Mouse (Mus musculus) 416B (cell line): ENCODE measurements around the gene Usp33.

Source experiments
- DNase-seq: peaks from one replicate; pipeline ENCODE4 v3.0.0; 2011; ENCODE audit warnings: low read depth

Usp33 gene

DNA sequence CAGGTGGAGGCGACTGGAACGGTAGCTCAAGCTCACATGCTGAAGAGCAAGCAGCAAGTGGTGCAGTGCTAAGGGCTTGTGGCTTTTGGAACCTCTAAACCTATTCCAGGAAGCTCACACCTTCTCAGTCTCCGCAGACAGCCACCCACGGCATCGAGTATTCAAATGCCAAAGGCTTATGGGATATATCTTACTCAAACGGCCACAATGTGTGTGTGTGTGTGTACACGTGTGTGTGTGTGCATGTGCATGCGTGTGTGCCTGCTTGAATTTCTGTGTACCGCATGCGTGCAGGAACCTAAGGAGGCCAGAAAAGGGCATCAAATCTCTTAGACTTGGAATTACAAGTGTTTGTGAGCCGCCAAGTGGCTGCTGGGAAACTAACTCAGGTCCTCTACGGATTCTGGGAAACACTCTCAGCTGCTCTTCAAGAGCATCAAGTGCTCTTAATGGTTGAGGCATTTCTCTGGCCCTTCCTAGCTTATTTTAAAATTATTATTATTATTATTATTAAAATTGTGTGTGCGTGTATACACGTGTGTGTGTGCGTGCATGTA, 3.2 kb upstream of the Usp33 start:
- no peak for DNase-seq

DNA sequence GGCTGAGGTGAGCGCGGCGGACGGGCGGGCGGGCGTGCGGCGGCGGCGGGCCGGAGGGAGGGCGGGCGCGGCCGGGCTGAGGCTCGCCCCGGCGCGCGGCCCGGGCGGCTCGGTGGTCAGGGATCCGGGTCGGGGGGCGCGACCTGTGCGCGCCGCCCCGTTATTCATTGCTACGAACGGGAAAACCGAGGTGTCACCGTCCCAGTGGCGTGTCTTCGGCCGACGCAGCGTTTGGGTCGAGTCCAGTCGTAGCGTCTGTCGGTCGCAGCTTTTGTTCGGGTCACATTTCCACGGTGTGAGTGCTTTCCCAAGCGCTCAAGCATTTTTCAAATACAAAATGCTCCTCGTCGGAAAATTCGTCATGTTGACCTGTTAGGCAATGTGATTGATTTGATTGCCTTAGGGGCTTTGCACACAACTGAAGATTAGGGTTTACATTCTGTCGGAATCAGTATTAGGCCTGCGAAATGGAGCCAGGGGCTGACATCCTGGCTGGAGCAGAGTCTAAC, 409 bp downstream of the Usp33 start:
- peak; percentile 52 for DNase-seq

DNA sequence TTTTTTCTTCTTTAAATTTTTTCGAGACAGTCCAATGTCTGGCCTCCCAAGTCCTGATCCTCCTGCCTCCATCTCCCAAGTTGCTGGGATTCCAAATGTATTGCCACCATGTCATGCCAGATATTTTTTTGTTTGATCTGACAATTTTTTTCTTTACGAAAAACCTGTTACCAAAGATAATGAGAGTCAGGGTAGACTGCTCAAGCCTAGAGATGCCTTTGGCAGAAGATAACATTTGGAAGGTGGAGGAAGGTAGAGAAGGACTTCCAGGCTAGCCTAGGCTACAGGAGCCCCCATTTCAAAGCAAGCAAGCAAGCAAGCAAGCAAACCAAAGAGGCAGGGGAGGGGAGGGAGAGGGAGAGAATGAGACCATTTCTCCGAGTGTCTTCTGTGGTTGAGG, 949 bp downstream of the Usp33 start:
- DNase-seq = peak; percentile 35

DNA sequence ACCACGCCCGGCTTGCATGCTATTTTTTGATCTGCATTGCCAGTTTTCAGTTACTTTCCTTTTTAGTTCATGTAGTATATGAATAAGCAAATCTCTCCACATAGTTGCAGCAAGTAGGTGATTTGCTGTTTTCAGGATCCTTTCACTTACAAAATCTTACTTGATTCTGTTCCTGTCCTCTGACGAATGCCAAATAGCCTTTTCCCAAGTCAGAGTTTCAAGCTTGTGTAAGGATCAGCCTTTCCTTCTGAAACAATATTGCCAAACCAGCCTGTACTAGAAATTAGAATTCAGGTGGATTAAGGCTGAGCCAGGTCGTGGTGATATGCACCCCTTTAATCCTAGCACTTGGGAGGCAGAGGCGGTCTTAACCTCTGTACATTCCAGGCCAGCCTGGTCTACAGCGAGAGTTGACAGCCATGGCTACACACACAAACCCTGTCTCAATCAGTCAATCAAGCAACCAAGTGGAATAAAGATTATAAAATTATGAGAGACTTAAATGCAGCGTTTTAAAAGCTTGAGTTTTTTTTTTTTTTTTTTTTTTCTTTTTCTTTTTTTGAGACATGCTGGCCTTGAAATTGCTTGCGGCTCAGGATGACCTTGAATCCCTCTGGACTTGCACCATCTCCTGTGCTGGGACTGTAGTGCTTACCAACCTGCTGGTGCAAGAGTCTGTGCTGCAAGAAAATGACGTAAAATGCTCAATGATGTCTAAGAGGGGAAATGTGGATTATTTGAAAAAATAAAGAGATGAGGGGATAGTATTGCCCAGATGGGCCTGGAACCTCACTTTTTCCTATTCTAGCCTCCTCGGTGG, 1.9 kb downstream of the Usp33 start:
- peak; percentile 79 for DNase-seq

DNA sequence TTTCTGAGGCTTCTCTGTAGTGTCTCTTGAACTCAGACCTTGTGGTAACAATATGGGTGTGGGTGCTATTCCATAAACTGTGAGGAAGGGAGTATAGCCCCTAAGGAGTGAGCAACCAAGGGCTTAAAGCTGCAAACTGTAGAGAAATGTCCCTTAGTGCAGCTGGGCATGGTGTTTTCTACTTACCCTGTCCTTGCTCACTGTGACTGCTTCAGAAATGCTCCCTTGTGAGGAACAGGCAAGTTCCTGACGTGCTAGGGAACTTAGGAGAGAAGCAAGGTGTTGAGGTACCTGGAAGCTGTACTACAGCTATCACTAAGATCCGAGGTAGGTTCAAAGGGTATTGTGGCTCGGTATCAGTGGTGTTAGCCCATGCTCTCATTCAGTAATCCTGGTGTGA, 4.2 kb downstream of the Usp33 start:
- DNase-seq = no peak

DNA sequence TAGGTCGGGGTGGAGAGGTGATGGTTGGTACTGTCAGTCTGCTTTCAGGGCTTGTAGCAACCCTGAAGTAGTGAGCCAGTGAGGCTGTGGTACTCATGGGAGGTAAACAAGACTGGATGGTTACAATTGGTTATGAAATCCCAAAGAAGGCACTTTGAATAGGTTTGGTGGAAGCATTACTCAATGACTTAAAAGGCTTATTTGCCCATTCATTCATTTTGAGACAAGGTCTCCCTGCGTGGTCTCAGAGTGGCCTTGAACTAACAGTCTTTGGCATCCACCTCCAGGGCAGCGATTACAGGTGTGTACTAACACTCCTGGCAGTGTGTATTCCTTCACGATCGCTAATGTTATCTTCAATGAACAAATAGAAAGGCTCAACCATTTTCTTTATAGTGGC, 4.7 kb downstream of the Usp33 start:
- peak; percentile 11 for DNase-seq

DNA sequence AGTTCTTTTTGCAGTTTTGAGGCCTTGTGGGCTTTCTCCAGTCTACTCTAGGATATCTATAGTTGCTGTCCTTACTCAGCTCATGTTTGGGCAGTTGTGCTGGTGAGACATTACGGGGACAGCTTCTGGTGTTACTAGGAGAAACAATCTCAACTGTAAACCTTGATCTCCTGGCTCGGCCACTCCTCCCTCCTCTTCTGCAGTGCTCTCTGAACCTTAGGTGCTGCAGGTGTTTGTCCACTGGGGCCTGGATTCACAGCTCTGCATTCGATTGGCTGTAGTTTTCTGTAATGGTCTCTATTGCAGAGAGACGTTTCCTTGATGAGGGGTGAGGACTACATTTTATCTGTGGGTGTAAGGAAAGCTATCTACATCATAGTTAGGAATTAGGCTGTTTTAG, 6.0 kb downstream of the Usp33 start:
- no peak for DNase-seq

DNA sequence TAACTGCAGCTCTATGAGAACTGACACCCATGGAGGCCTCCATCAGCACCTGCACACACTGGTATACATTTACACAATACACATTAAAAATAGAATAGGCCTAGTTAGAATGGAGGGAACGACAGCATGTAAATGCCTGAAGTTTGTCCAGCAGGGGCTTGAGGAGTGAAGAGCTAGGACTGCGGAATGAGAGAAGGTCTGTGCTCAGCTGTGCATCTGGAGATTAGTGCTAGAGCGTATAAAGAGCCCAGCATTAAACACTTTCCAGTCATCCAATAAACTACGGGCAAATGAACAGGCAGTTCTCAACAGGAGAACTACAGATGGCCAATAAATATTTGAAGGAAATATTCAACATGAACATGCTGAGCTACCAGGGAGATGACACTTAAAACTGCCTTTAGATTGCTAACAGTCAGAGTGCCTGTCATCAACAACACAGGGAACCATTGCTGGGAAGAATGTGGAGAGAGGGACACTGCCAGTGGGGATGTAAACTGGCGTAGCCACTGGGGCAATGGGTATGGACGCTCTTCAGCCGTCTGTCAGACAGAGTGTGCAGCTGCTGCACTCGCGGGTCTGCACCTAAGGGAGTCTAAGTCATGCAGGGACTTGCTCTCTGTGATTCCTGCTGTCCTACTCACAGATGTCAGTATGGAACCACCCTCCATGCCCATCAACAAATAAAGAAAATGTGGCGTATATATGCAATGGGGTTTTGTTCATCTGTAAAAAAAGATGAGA, 7.3 kb downstream of the Usp33 start:
- no peak for DNase-seq

DNA sequence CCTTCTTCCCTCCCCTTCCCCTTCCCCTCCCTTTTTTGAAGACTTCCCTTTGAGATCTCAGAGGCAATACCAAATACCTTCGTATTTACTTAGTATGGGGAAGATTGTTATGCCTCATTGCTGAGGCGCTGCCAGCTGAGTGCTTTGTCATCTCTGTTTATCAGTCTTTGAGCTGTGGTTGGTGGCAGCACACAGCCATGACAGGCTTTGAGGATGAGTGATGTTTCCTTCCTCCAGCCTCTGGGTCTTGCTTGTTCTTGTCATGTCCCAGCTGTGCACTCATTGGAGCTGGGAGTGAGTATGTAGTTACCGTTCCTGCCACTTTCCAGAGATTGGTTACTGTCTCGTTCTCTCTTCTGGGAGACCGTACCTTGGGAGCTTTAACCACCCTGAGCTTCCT, 9.1 kb downstream of the Usp33 start:
- peak; percentile 90 for DNase-seq

DNA sequence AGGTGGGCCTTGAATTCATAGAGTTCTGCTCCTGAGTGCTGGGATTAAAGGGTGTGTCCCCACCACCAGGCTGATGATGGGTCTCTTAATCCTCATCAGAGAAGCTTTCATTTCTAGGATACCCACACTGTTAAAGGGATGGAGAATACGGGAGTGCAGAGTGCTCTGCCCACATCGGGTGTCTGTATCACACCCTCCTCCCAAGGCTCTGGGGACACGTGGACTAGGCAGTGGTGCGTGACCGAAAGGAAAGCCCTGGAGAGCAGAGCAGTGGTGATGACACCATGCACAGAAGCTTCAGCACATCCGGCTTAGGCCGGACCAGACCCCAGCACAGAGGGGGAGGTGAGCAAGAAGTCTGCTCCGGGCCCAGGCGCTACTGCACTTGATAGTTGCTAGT, 10.5 kb downstream of the Usp33 start:
- no peak for DNase-seq

DNA sequence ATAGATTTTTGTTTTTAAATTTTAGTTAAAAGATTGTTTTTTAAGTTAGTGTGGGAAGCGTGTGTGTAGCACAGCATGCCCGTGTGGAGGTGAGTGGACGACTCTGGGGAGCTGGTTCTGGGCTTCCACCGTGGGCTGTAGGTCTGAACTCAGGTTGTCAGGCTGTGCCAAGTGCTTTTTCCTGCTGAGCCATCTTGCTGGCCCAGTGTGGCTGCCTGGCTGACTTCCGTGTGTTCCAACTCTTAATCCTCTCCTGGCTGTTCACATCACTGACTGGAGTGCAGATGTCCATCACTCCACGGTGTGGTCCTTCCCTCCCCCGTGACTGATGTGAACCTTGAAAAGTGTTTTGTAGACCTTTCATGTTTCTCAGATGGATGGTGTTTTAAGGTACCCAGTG, 12.9 kb downstream of the Usp33 start:
- DNase-seq = no peak

DNA sequence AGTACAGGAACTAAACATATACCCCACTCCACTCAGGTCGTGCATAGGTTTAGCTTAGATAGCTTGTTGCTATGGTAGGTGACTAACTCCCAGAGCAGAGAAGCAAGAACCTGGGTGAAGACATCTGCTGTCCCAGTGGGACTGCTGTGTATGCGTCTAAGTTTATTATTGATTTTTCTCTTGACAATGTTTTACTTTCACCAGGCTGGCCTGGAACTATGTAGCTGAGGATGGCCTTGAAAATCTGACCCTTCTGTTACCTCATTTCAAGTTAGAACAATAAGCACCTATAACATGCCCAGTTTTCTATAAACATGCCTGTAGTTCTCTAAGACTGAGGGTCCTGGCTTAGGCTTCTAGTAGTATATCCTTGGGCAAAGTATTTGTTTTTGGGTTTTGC, 17.9 kb downstream of the Usp33 start:
- no peak for DNase-seq

DNA sequence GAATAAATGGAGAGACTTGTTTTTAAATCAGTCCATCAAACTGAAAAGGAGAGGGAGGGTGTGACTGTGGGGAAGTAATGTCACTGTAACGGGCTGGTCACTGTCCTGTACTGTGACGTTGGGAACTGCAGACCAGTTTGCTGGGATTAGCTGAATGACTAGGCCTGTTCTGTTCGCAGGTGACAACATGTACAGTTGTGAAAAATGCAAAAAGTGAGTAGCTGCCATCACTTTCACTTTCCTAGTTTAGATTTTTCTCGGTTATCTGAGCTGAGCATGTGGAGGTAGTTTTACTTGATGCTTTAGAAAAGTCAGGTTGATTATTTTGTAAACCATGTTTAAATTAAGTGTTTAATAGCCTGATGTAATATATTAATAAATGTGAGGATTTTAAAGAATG, 29.8 kb downstream of the Usp33 start:
- no peak for DNase-seq

DNA sequence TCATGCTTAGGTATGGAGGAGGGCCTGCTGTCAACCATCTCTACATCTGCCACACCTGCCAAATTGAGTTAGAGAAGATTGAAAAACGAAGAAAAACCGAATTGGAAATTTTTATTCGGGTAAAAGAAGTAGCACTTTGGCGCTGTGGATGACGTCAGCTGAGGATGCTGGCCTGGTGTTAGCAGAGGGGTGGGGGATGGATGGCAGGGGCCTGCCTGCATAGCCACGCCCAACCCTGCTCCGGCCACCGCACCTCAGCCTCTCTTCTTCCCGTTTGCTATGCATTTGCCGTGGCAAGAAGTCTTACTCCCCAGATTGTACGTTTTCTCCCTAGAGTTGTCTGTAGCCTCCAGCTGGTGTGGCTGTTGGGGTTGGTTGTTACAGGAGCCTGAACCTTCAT, 37.8 kb downstream of the Usp33 start:
- DNase-seq = no peak

DNA sequence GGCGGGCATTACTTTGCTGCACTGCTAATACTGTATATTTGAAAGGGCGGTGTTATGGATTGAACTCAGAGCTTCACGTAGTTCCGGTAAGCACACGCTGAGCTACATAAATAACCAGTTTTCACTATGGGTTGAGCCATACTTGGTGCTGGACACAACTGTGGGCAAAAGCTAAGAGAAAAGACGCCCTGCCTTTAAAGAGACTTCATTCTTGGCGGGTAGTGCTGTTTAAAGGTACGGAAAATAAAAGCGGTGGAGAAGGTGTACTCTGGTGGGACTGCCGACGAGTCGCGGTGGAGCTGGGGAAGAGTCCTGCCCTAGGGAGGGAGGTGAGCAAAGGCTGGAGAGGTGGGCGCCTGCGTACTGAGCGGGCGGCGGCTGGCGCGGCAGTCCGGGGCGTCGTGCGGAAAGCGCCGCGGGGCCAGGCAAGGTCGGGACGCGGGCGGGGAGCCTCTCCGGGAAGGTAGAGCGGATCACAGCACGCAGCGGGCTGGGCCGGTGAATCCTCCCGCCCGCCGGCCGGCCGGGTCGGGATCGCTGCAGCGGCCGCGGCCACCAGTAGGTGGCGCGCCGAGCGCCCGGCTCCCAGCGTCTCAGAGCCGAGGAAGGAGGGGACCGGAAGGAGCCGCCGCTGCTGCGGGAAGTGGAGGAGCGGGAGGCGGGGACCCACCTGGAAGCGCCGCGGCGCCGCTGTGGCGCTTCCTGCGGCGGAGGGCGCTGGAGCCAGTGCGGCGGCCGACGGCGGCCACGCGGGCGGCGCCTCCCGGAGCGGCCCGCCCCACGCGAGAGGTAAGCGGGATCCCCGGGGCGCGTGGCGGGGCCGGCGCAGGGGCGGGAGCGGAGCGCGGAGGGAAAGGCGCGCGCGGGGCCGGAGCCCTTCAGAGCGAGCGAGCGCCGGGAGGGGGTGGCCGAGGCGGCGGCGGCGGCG, 49.3 kb downstream of the Usp33 start, which contains the start of gene Zzz3:
Gene Zzz3, plus strand, starts transcription at position 124 of the 928 bp plus-strand sequence.
- peak; percentile 89 for DNase-seq

DNA sequence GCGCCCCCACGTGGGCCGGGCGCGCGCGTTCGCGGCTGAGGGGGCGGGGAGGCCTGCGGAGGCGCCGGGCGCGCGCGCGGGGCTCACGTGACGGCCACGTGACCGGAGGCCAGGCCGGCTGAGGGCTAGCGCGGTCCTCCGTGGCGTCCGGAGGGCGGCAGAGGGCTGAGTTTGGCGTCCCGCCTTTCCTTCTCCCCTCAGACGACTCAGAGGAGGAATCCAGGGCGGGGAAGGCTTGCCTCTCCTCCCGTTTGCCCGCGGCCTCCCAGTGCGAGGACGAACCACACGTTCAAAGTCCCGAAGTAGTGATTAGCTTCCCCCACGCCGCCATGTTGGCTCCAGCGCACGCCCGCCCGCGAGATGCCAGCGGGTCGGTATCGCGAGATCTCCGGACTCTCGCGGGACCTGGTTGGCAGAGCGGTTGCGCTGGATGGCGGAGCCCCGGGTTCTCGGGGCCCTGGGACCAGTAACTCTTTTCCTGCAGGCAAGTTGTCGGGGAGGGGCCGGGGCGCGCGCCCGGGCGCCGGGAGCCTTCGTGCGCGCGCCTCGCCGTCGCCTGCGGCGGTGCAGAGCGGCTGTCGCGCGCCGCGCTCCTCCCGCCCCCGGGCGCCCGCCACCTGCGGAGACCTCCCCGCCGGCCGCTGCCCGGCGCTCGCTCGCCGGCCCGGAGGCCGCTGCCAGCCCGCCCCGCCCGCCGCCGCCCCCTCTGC, 50.2 kb downstream of the Usp33 start:
- DNase-seq = peak; percentile 96

DNA sequence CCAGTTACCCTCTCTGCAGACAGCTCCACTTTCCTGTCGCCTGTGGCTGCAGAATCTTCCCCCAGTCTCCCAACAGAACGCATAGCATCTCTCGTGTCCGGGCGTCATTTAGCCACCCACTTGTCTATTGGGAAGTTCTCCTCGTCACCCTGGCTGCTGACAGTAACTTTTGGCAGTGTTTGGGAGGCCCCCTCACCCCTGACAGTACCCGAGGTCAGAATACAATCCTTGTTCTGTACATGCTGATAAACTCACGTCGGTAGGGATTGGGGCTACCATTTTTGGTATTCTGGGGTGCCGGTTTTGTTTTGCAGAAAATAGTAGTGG, 50.7 kb downstream of the Usp33 start:
- peak; percentile 40 for DNase-seq

DNA sequence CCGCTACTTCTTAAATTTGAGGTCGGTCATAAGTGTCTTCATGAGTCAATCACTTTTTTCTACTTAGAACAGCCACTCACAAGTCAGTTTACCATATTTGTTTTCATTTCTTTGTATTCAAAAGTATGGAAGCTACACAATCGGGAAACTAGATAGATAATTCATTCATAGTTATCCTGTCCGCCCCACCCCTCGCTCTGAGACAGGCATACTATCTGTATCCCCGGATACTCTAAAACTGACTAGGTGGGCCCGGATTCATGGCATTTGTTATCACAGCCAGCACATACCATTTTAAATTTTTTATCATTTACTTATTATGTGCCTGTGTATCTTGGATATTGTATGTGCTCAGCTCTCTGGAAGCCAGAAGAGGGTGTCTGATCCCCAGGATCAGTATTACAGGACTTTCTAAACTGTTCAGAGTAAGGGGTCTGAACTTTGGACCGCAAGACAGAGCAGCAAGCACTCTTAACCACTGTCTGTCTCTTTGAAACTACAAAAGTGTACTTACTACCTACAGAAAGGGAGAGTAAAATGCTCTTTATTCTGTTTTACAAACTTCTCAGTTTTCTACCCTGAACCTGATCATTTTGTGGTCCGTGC, 51.2 kb downstream of the Usp33 start:
- DNase-seq = peak; percentile 32

DNA sequence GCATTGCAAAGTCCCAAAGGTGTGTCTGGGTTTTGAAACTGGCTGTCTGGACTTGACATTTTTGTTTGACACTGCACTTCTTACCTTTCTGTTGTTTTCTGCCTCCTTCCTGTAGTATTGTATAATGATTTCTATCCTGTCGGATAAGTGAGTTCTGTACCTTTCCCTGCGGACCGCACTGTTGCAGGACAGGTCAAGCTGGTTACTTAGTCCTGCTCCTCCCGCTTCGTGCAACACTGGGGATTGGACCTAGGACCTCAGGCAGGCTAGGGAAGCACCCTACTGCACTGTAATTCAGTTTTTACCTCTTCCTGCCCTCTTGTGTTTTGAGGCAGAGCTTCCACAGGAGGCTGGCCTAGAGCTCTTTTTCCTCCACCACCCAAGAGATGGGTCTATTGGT, 54.2 kb downstream of the Usp33 start:
- DNase-seq = no peak

DNA sequence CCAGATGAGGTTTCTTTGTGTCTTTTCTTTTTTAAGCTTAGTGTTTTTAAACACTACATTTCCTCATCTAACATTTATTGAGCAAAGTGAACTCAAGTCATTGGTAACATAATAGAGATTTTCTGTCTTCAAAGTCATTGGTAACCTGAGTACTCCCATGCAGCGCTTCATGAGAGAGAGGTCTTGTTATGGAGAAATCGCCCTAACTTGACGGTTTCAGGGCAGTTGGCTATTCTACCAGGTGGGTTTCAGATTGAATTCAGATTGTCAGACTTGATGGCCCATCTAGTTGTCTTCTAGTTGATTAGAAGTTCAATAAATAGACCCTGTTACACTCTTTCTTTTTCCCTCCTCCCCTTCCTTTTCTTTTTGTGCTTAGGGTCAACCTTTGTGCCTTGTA, 54.6 kb downstream of the Usp33 start:
- DNase-seq = no peak
